Mouse (Mus musculus): Measurements from ENCODE around the gene Rtn4r.

DNA sequence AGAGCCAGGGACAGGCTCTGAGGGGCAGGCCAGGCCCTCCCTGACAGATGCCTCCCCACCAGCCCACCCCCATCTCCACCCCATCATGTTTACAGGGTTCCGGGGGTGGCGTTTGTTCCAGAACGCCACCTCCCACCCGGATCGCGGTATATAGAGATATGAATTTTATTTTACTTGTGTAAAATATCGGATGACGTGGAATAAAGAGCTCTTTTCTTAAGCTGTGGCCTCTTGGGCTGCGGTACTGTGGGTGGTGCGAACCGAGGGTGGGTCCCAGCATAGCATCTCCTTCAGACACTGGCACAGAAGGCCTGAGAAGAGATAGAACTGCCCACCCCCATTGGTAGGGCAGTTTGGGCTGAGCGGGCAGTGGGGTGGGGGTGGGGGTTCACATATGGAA, 24.7 kb downstream of the Rtn4r start:
- no peak for TF ChIP-seq POLR2A (IDR thresholded peaks at IDR 0.05; ENCODE audit: borderline replicate concordance, low read depth, low read length)
- TF ChIP-seq CTCF (IDR thresholded peaks at IDR 0.05; ENCODE audit: low read depth, low read length) = no peak
